Mouse (Mus musculus): ENCODE data around the gene Pvr. TPM values are rescaled to one million over a fixed set of nuclear protein-coding genes. Genes with fewer than 3 reads are reported as not detected.

Pvr gene
- total and polyA plus RNA-seq, 2 experiments, result 5.1 to 6.8 TPM

DNA sequence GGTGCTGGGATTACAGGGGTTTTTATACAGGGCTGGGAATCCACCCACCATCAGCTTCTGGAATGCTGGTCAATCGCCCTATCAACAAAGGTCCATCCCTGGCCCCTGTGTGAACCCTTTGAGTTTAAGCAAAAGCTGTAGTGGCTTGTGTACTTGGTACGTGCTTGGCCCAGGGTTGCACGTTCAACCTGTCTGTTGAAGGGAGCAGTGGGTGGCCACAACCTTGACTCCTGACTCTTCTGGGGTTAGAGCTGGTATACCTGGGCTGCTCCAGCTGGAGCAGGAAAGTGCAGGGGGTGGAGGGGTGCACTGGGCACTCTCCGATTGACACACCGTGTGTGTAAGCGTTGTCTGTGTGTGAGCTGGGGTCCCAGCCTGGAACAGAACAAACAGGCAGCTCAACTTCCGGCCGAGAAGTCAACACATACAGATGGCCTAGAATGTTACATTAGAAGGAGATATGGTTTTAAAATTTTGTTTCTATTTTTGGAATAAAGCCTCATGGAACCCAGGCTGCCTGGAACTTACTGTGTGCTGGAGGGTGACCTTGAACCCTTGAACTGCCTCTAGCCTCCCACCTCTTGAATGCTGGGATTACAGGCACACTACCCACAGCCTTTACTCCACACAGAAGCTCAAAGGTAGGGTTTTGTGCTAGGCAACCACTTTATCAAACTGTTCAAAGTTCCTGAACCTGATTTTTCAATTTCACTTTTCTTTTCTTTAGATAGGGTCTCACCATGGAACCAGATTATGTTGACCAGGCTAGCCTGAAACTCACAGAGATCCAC lies 55.5 kb downstream of the Pvr start:
- no peaks in the 10 kb centered on the region for H3K36me3 ChIP-seq (ENCODE audit: control insufficient read depth, insufficient read depth, low read length)
- no peak overlapping the region for H3K9ac ChIP-seq (ENCODE audit: low read depth, low read length)
- H3K4me1 ChIP-seq (ENCODE audit: control insufficient read depth, insufficient read depth, low read length), result peaks cover 27% of the 10 kb centered on the region
- TF ChIP-seq POLR2A (IDR thresholded peaks at IDR 0.05; ENCODE audit: extremely low read depth, insufficient read depth, low read length), result no peak
- no peak for TF ChIP-seq CTCF (IDR thresholded peaks at IDR 0.05; ENCODE audit: low read depth, low read length)
- peak; percentile 87 for DNase-seq (ENCODE audit: extremely low read depth, low read depth, low spot score)
- WGBS, result 15% methylated on average over 8 of the region's 8 CpGs
- no peak overlapping the region for H3K4me3 ChIP-seq (ENCODE audit: insufficient read depth, low read depth, low read length)
- H3K79me2 ChIP-seq (ENCODE audit: control insufficient read depth, insufficient read depth, low read length), result no peaks in the 10 kb centered on the region
- no peaks in the 10 kb centered on the region for H3K27me3 ChIP-seq (ENCODE audit: control insufficient read depth, insufficient read depth, low read length)
- H3K27ac ChIP-seq (replicated peaks; ENCODE audit: insufficient read depth, low read depth, low read length), result peak overlapping the region; percentile 98

- peak; percentile 88 for DNase-seq (ENCODE audit: extremely low read depth, low read depth, low spot score)
Observed at GRCm38 (mm10) chr7:19864241-19864640, 56.7 kb downstream of the Pvr start.

GRCm38 (mm10) chr7:19861199-19861598 lies 59.8 kb downstream of the Pvr start, which contains the start of gene Ceacam16:
Gene Ceacam16, minus strand, starts transcription at chr7:19861299.
- WGBS, result 76% methylated on average over 9 of the region's 9 CpGs
- Histone ChIP-seq H3K36me3 (ENCODE audit: control insufficient read depth, insufficient read depth, low read length) (no peaks in the 10 kb centered on the region), H3K79me2 (ENCODE audit: control insufficient read depth, insufficient read depth, low read length) (no peaks in the 10 kb centered on the region), H3K27me3 (ENCODE audit: control insufficient read depth, insufficient read depth, low read length) (no peaks in the 10 kb centered on the region), H3K4me1 (ENCODE audit: control insufficient read depth, insufficient read depth, low read length) (peaks cover 19% of the 10 kb centered on the region), H3K4me3 (ENCODE audit: insufficient read depth, low read depth, low read length) (no peak within 1 kb of the TSS), H3K27ac (replicated peaks; ENCODE audit: insufficient read depth, low read depth, low read length) (no peak within 1 kb of the TSS), H3K9ac (ENCODE audit: low read depth, low read length) (no peak within 1 kb of the TSS)
- no peak for TF ChIP-seq POLR2A (IDR thresholded peaks at IDR 0.05; ENCODE audit: extremely low read depth, insufficient read depth, low read length)
- no peak for TF ChIP-seq CTCF (IDR thresholded peaks at IDR 0.05; ENCODE audit: low read depth, low read length)
- DNase-seq (ENCODE audit: extremely low read depth, low read depth, low spot score), result no peak

More at GRCm38 (mm10) chr7:19864241-19864640, 56.7 kb downstream of the Pvr start:
- TF ChIP-seq POLR2A (IDR thresholded peaks at IDR 0.05; ENCODE audit: extremely low read depth, insufficient read depth, low read length), result no peak
- TF ChIP-seq CTCF (IDR thresholded peaks at IDR 0.05; ENCODE audit: low read depth, low read length), result no peak
- Histone ChIP-seq H3K4me3 (ENCODE audit: insufficient read depth, low read depth, low read length) (no peak overlapping the region), H3K27me3 (ENCODE audit: control insufficient read depth, insufficient read depth, low read length) (no peaks in the 10 kb centered on the region), H3K9ac (ENCODE audit: low read depth, low read length) (peak overlapping the region; percentile 16; the same call in 1 of the 2 replicates), H3K27ac (replicated peaks; ENCODE audit: insufficient read depth, low read depth, low read length) (peak overlapping the region; percentile 98), H3K36me3 (ENCODE audit: control insufficient read depth, insufficient read depth, low read length) (no peaks in the 10 kb centered on the region), H3K4me1 (ENCODE audit: control insufficient read depth, insufficient read depth, low read length) (peaks cover 27% of the 10 kb centered on the region), H3K79me2 (ENCODE audit: control insufficient read depth, insufficient read depth, low read length) (no peaks in the 10 kb centered on the region)
- 12% methylated on average over 2 of the region's 2 CpGs for WGBS

DNA sequence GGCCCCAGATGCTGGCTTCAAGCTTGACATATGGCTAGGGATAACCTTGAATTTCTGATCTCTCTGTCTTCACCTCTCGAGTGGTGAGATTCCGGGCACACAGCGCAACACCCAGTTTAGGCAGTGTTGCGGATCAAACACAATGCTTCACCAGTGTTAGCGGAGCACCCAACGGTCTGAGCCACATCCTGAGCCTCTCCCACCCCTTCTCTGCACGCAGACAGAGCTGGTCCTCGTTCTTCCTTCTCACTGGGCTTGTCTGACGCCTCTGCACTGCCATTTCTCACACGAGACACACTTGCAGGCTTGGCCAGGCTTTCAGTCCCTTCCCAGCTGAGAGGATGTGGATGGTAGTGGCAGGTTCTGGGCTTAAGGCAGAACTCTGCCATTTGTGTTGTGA lies 61.2 kb downstream of the Pvr start:
- Histone ChIP-seq H3K36me3 (ENCODE audit: control insufficient read depth, insufficient read depth, low read length) (no peaks in the 10 kb centered on the region), H3K9ac (ENCODE audit: low read depth, low read length) (no peak overlapping the region), H3K4me1 (ENCODE audit: control insufficient read depth, insufficient read depth, low read length) (peaks cover 7% of the 10 kb centered on the region), H3K27ac (replicated peaks; ENCODE audit: insufficient read depth, low read depth, low read length) (no peak overlapping the region), H3K4me3 (ENCODE audit: insufficient read depth, low read depth, low read length) (no peak overlapping the region), H3K79me2 (ENCODE audit: control insufficient read depth, insufficient read depth, low read length) (no peaks in the 10 kb centered on the region), H3K27me3 (ENCODE audit: control insufficient read depth, insufficient read depth, low read length) (no peaks in the 10 kb centered on the region)
- WGBS, result 82% methylated on average over 10 of the region's 10 CpGs
- no peak for DNase-seq (ENCODE audit: extremely low read depth, low read depth, low spot score)
- TF ChIP-seq CTCF (IDR thresholded peaks at IDR 0.05; ENCODE audit: low read depth, low read length), result no peak
- no peak for TF ChIP-seq POLR2A (IDR thresholded peaks at IDR 0.05; ENCODE audit: extremely low read depth, insufficient read depth, low read length)

DNA sequence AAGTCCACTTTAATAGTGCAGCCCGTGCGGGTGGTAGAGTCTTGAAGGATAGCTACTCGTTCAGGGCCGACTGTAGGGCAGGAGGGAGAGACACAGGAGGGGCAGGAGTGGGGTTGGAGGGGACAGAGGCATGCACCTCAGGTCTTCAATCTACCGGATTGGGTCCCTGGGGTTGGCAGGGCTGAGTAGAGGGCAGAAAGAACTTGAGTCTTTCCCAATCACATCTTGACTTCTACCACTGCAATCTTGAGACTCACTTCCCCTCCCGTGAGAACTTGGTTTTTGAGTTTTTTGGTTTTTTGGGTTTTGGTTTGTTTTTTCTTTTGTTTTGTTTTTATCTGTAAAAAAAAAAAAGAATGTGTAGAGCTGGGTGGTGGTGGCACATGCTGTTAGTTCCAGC lies 64.7 kb downstream of the Pvr start:
- TF ChIP-seq POLR2A (IDR thresholded peaks at IDR 0.05; ENCODE audit: extremely low read depth, insufficient read depth, low read length) (no peak), CTCF (IDR thresholded peaks at IDR 0.05; ENCODE audit: low read depth, low read length) (no peak)
- Histone ChIP-seq H3K4me3 (ENCODE audit: insufficient read depth, low read depth, low read length) (no peak overlapping the region), H3K4me1 (ENCODE audit: control insufficient read depth, insufficient read depth, low read length) (no peaks in the 10 kb centered on the region), H3K27me3 (ENCODE audit: control insufficient read depth, insufficient read depth, low read length) (peaks cover 3% of the 10 kb centered on the region; the same call in 1 of the 2 replicates), H3K36me3 (ENCODE audit: control insufficient read depth, insufficient read depth, low read length) (no peaks in the 10 kb centered on the region), H3K79me2 (ENCODE audit: control insufficient read depth, insufficient read depth, low read length) (no peaks in the 10 kb centered on the region), H3K27ac (replicated peaks; ENCODE audit: insufficient read depth, low read depth, low read length) (no peak overlapping the region), H3K9ac (ENCODE audit: low read depth, low read length) (no peak overlapping the region)
- DNase-seq (ENCODE audit: extremely low read depth, low read depth, low spot score), result no peak
- WGBS, result 86% methylated on average over 6 of the region's 6 CpGs

- DNase-seq (ENCODE audit: extremely low read depth, low read depth, low spot score), result no peak
- H3K36me3 ChIP-seq (ENCODE audit: control insufficient read depth, insufficient read depth, low read length), result no peaks in the 10 kb centered on the region
- H3K27ac ChIP-seq (replicated peaks; ENCODE audit: insufficient read depth, low read depth, low read length), result no peak overlapping the region
- TF ChIP-seq CTCF (IDR thresholded peaks at IDR 0.05; ENCODE audit: low read depth, low read length), result no peak
- no peak for TF ChIP-seq POLR2A (IDR thresholded peaks at IDR 0.05; ENCODE audit: extremely low read depth, insufficient read depth, low read length)
- no peaks in the 10 kb centered on the region for H3K4me1 ChIP-seq (ENCODE audit: control insufficient read depth, insufficient read depth, low read length)
- peaks cover 3% of the 10 kb centered on the region; the same call in 1 of the 2 replicates for H3K27me3 ChIP-seq (ENCODE audit: control insufficient read depth, insufficient read depth, low read length)
- WGBS, result 85% methylated on average over 5 of the region's 5 CpGs
- H3K4me3 ChIP-seq (ENCODE audit: insufficient read depth, low read depth, low read length), result no peak overlapping the region
- H3K79me2 ChIP-seq (ENCODE audit: control insufficient read depth, insufficient read depth, low read length), result no peaks in the 10 kb centered on the region
- no peak overlapping the region for H3K9ac ChIP-seq (ENCODE audit: low read depth, low read length)
Observed at GRCm38 (mm10) chr7:19855663-19856062, 65.3 kb downstream of the Pvr start.

Other genes starting within 250 kb of the Pvr start
- gene Apoc2, start 243.2 kb downstream of the Pvr start, total RNA-seq (2014; rRNA removed), result 283 and 389 TPM in 2 replicates
- gene Apoc2, start 243.2 kb downstream of the Pvr start, polyA plus RNA-seq (2012; rRNA removed), result 221 and 425 TPM in 2 replicates
- gene Gm44805, start 239.7 kb downstream of the Pvr start, total RNA-seq (2014; rRNA removed), result 38.2 and 45.8 TPM in 2 replicates
- 86.3 and 159 TPM in 2 replicates for gene Gm44805, start 239.7 kb downstream of the Pvr start, polyA plus RNA-seq (2012; rRNA removed)
- gene Apoc4, start 239.7 kb downstream of the Pvr start, total RNA-seq (2014; rRNA removed), result 2,758 and 2,845 TPM in 2 replicates
- gene Apoc4, start 239.7 kb downstream of the Pvr start, polyA plus RNA-seq (2012; rRNA removed), result 3,664 and 4,159 TPM in 2 replicates
- 7,017 and 7,765 TPM in 2 replicates for gene Apoc1, start 228.5 kb downstream of the Pvr start, total RNA-seq (2014; rRNA removed)
- gene Apoc1, start 228.5 kb downstream of the Pvr start, polyA plus RNA-seq (2012; rRNA removed), result 5,801 and 8,240 TPM in 2 replicates
- 23,407 and 25,019 TPM in 2 replicates for gene Apoe, start 222.0 kb downstream of the Pvr start, total RNA-seq (2014; rRNA removed)
- 39,394 and 43,401 TPM in 2 replicates for gene Apoe, start 222.0 kb downstream of the Pvr start, polyA plus RNA-seq (2012; rRNA removed)
- gene Tomm40, start 205.7 kb downstream of the Pvr start, total RNA-seq (2014; rRNA removed), result 22.3 and 26.9 TPM in 2 replicates
- gene Tomm40, start 205.7 kb downstream of the Pvr start, polyA plus RNA-seq (2012; rRNA removed), result 48.7 and 56.2 TPM in 2 replicates
- 17.8 and 18.9 TPM in 2 replicates for gene Nectin2, start 170.7 kb downstream of the Pvr start, total RNA-seq (2014; rRNA removed)
- 57.4 and 68.7 TPM in 2 replicates for gene Nectin2, start 170.7 kb downstream of the Pvr start, polyA plus RNA-seq (2012; rRNA removed)
- 2.3 and 2.5 TPM in 2 replicates for gene Bcam, start 150.1 kb downstream of the Pvr start, total RNA-seq (2014; rRNA removed)
- 4.8 and 5.4 TPM in 2 replicates for gene Bcam, start 150.1 kb downstream of the Pvr start, polyA plus RNA-seq (2012; rRNA removed)
- 17.4 and 17.8 TPM in 2 replicates for gene Cblc, start 124.4 kb downstream of the Pvr start, total RNA-seq (2014; rRNA removed)
- gene Cblc, start 124.4 kb downstream of the Pvr start, polyA plus RNA-seq (2012; rRNA removed), result 23.0 and 23.5 TPM in 2 replicates
- gene Bcl3, start 98.4 kb downstream of the Pvr start, total RNA-seq (2014; rRNA removed), result 3.0 and 7.4 TPM in 2 replicates
- 72.8 and 76.8 TPM in 2 replicates for gene Bcl3, start 98.4 kb downstream of the Pvr start, polyA plus RNA-seq (2012; rRNA removed)
- gene Gm19345, start 69.2 kb downstream of the Pvr start, total RNA-seq (2014; rRNA removed), result not detected in 2 replicates
- 0.11 TPM in 1 of 2 replicates, not detected in the other for gene Gm19345, start 69.2 kb downstream of the Pvr start, polyA plus RNA-seq (2012; rRNA removed)
- gene Ceacam16, start 59.9 kb downstream of the Pvr start, total RNA-seq (2014; rRNA removed), result 0.09 and 0.34 TPM in 2 replicates
- gene Ceacam16, start 59.9 kb downstream of the Pvr start, polyA plus RNA-seq (2012; rRNA removed), result 0.09 and 0.11 TPM in 2 replicates
- gene Ceacam19, start 33.2 kb downstream of the Pvr start, total RNA-seq (2014; rRNA removed), result not detected in 2 replicates
- gene Ceacam19, start 33.2 kb downstream of the Pvr start, polyA plus RNA-seq (2012; rRNA removed), result not detected in 2 replicates
- gene Igsf23, start 29.6 kb upstream of the Pvr start, total RNA-seq (2014; rRNA removed), result 0.09 and 0.13 TPM in 2 replicates
- 0.78 and 1.6 TPM in 2 replicates for gene Igsf23, start 29.6 kb upstream of the Pvr start, polyA plus RNA-seq (2012; rRNA removed)
- gene Ceacam20, start 44.3 kb upstream of the Pvr start, total RNA-seq (2014; rRNA removed), result not detected in 2 replicates
- not detected in 2 replicates for gene Ceacam20, start 44.3 kb upstream of the Pvr start, polyA plus RNA-seq (2012; rRNA removed)
- gene Nlrp9b, start 70.3 kb upstream of the Pvr start, total RNA-seq (2014; rRNA removed), result not detected in 2 replicates
- gene Nlrp9b, start 70.3 kb upstream of the Pvr start, polyA plus RNA-seq (2012; rRNA removed), result not detected in 2 replicates
- not detected in 2 replicates for gene Vmn1r91, start 178.5 kb upstream of the Pvr start, total RNA-seq (2014; rRNA removed)
- gene Vmn1r91, start 178.5 kb upstream of the Pvr start, polyA plus RNA-seq (2012; rRNA removed), result not detected in 2 replicates
- not detected in 2 replicates for gene Gm16442, start 201.4 kb upstream of the Pvr start, total RNA-seq (2014; rRNA removed)
- not detected in 2 replicates for gene Gm16442, start 201.4 kb upstream of the Pvr start, polyA plus RNA-seq (2012; rRNA removed)
- gene Vmn1r93, start 217.9 kb upstream of the Pvr start, total RNA-seq (2014; rRNA removed), result not detected in 2 replicates
- not detected in 2 replicates for gene Vmn1r93, start 217.9 kb upstream of the Pvr start, polyA plus RNA-seq (2012; rRNA removed)
- gene Vmn1r94, start 247.2 kb upstream of the Pvr start, total RNA-seq (2014; rRNA removed), result not detected in 2 replicates
- not detected in 2 replicates for gene Vmn1r94, start 247.2 kb upstream of the Pvr start, polyA plus RNA-seq (2012; rRNA removed)